Mouse (Mus musculus): ENCODE measurements at regions not wholly inside any gene's neighbourhood (a gene's known extent, or its start where the extent isn't known, plus 50 kb on each side); places are given as distances from the start of the nearest gene placed in this dataset.

- TF ChIP-seq CTCF (IDR thresholded peaks at IDR 0.05; ENCODE audit: extremely low read depth, insufficient read length, insufficient replicate concordance, low read depth, low read length) (no peak), POLR2A (IDR thresholded peaks at IDR 0.05; ENCODE audit: low read depth, low read length) (no peak)
Measured at GRCm38 (mm10) chr5:111979601-111980000, 245.9 kb downstream of the Gm26897 start.

Measured in small intestine, adult 2 months (tissue).